Mouse (Mus musculus) forebrain, postnatal 0 days (tissue): ENCODE data around the gene Hist1h1e. TPM values are rescaled to one million over a fixed set of nuclear protein-coding genes. Genes with fewer than 3 reads are reported as not detected.
A peak's percentile ranks its signal among the peaks of the same experiment; 100 is the strongest.
"Not testable (repeated sequence)": the region's sequence is repeated elsewhere in the genome, so short reads cannot be mapped to it uniquely, and the experiment has no call there.

Experiments used
- ATAC-seq: fragments of 200-750 bp; cut with Nextera tagmentation; 2 replicates; pipeline ENCODE4 v1.8.0; 2017; ENCODE audit warnings: mild to moderate bottlenecking, moderate library complexity
- DNase-seq: peaks from one replicate; pipeline ENCODE4 v3.0.0-alpha.2; 2015
- H3K27ac ChIP-seq: fragments of 300-500 bp; sonication (generic); 2 replicates; pipeline ENCODE4 v1.5.1; 2014; ENCODE audit warnings: low read depth, mild to moderate bottlenecking, antibody characterized with exemption, low read length, moderate library complexity, mixed read lengths
- H3K27me3 ChIP-seq: fragments of 300-500 bp; sonication (generic); 2 replicates; pipeline ENCODE4 v1.6.1; 2014; ENCODE audit warnings: mild to moderate bottlenecking, low read length, mixed read lengths; ENCODE audit not compliant: insufficient read depth
- H3K36me3 ChIP-seq: fragments of 300-500 bp; sonication (generic); 2 replicates; pipeline ENCODE4 v1.6.1; 2014; ENCODE audit warnings: mild to moderate bottlenecking, moderate library complexity; ENCODE audit not compliant: insufficient read depth
- H3K4me1 ChIP-seq: fragments of 300-500 bp; sonication (generic); 2 replicates; pipeline ENCODE4 v1.6.1; 2014; ENCODE audit warnings: antibody characterized with exemption; ENCODE audit not compliant: insufficient read depth
- H3K4me2 ChIP-seq: fragments of 300-500 bp; sonication (generic); 2 replicates; pipeline ENCODE4 v1.6.1; 2014; ENCODE audit warnings: low read depth, mild to moderate bottlenecking, moderate library complexity
- H3K4me3 ChIP-seq: fragments of 300-500 bp; sonication (generic); 2 replicates; pipeline ENCODE4 v1.5.1; 2014; ENCODE audit warnings: low read depth, low read length, mixed read lengths
- H3K9ac ChIP-seq: fragments of 300-500 bp; sonication (generic); 2 replicates; pipeline ENCODE4 v1.6.1; 2014; ENCODE audit warnings: mild to moderate bottlenecking
- H3K9me3 ChIP-seq: fragments of 300-500 bp; sonication (generic); 2 replicates; pipeline ENCODE4 v1.6.1; 2016; ENCODE audit warnings: low read length
- CTCF ChIP-seq: sonication (generic); IDR thresholded peaks from 2 replicates; pipeline ENCODE4 v1.5.1; 2016; ENCODE audit warnings: antibody characterized with exemption, control low read depth, low read depth
- WGBS: fragments of 180-500 bp; shearing (Covaris S2); extraction: QIAGEN DNeasy Blood & Tissue Kit; methylation state at CpG from one replicate; pipeline ENCODE4 v1.1.7; 2014; 5-methylcytosine and 5-hydroxymethylcytosine counted together
- polyA plus RNA-seq: library from polyadenylated mRNA; unstranded; fragments of >200 nt; fragmentation: Nextera tagmentation; extraction: Ambion mirVana; gene quantifications from 2 replicates; pipeline ENCODE4 v1.2.1, GENCODE M21; 2015
- total RNA-seq: library from RNA; depleted of rRNA; stranded (reverse); fragments of >200 nt; gene quantifications from 2 replicates; pipeline ENCODE4 v1.2.3, GENCODE M21; 2014

The Hist1h1e gene
- total and polyA plus RNA-seq, 2 experiments from 2014 or later, result 11.1 to 218 TPM

DNA sequence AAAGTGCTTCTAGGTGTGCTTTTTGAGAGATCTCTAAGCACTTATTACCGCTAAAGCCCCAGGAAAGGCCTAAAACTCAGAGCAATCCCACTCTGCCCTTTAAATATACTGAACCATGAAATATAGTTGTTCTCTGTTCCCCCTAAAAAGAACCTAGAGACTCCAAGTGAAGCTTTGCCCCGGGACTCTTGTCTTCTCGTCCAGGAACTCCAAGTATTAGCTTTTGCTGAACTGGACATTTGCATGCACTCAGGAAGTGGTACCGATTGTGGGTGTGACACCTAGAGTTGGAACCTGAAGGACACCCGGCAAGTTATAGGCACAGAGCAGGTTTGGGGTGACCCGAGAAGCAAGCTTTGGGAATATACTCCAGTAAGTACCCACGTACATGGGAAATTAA, 31.2 kb downstream of the Hist1h1e start:
- DNase-seq (no peak), ATAC-seq (no peak)
- Histone ChIP-seq H3K4me3 (no peak overlapping the region), H3K27ac (no peak overlapping the region), H3K4me2 (no peak overlapping the region), H3K4me1 (no peaks in the 10 kb centered on the region), H3K27me3 (no peaks in the 10 kb centered on the region), H3K36me3 (no peaks in the 10 kb centered on the region), H3K9me3 (no peaks in the 10 kb centered on the region), H3K9ac (no peak overlapping the region)
- TF ChIP-seq CTCF, result no peak
- 95% methylated on average over 7 of the region's 7 CpGs for WGBS

DNA sequence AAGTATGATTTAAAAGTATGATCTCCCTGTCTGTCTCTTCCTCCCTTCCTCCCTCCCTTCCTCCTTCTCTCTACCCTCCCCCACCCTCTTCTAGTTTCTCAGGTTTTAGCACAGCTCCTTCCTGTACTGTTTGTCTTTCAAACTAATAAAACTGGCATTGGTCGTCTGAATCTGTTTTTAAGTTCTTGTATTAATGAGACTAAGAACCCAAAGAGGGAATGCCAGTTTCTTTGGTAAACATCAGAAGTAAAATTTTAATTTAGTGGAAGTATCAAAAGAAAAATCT, 35.5 kb downstream of the Hist1h1e start:
- ATAC-seq, result no peak
- Histone ChIP-seq H3K4me1 (peaks cover 10% of the 10 kb centered on the region; the same call in 1 of the 2 replicates), H3K4me3 (0 out of 2 replicates have a peak overlapping the region, but pooled peaks have one; percentile 47), H3K27me3 (no peaks in the 10 kb centered on the region), H3K4me2 (peak overlapping the region; percentile 72), H3K27ac (peak overlapping the region; percentile 81; the same call in 1 of the 2 replicates), H3K9me3 (no peaks in the 10 kb centered on the region), H3K9ac (peak overlapping the region; percentile 37; the same call in 1 of the 2 replicates), H3K36me3 (no peaks in the 10 kb centered on the region)
- WGBS, result 6% methylated on average over 1 of the region's 1 CpGs
- no peak for TF ChIP-seq CTCF
- no peak for DNase-seq

DNA sequence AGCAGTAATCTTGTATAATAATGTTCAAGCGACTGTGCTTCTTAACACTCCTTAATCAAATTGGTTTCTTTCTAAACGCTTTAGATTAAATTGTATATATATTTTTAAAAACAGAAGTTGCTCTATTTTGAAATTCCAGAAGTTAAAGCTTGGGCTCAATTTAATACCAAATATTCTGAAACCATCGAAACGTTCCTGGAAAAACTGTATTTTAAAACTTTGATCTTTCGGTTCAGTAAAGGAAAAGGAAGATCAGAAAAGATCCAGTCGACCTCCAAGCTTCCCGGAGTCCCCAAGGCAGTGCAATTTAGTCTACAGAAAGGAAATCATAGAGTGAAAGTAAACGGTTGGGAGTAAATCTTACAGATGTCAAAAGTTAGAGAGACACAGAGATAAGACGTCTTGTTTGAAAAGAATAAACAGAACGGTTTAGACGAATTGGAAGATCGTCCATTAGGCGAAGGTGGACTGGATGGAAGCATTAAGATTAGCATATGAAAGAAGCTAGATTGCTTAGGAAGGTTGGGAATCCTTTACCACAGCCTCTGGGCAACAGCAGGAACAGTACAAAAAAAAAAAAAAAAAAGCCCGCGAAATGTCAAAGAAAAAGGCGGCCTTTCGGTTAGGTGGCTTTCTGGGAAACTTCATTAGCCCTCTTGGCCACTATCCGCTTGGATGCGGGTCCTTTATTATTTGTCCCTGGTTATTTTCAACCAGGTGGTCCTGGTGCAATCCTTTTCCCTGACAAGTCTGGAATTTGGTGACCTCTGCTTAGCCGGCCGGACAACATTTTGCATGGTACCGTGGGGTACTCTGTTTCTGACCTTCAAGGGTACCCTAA, 36.0 kb downstream of the Hist1h1e start:
- 2% methylated on average over 22 of the region's 22 CpGs for WGBS
- no peak for TF ChIP-seq CTCF
- no peaks in the 10 kb centered on the region for H3K36me3 ChIP-seq
- H3K4me2 ChIP-seq, result peak overlapping the region; percentile 72
- DNase-seq (no peak), ATAC-seq (no peak)
- H3K4me3 ChIP-seq, result peak overlapping the region; percentile 47
- peaks cover 10% of the 10 kb centered on the region; the same call in 1 of the 2 replicates for H3K4me1 ChIP-seq
- H3K27me3 ChIP-seq, result no peaks in the 10 kb centered on the region
- peak overlapping the region; percentile 94 for H3K27ac ChIP-seq
- H3K9me3 ChIP-seq, result no peaks in the 10 kb centered on the region
- H3K9ac ChIP-seq, result peak overlapping the region; percentile 37

DNA sequence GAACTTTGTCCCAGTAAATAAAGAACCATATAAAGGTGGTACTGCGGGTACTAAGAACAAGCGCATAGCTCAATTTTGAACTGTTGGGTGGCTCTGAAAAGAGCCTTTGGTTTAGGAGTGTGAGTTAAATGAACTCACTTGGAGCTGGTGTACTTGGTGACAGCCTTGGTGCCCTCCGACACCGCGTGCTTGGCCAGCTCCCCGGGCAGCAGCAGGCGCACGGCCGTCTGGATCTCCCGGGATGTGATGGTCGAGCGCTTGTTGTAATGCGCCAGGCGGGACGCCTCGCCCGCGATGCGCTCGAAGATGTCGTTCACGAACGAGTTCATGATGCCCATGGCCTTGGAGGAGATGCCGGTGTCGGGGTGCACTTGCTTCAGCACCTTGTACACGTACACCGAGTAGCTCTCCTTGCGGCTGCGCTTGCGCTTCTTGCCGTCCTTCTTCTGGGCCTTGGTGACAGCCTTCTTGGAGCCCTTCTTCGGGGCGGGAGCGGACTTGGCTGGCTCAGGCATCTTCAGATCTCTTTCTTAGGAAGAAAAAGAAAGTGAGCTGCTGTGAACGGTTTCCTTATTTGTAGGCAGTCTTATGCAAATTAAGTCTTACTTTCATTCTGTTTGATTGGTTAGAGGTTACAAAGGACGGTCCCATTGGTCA, 36.8 kb downstream of the Hist1h1e start:
- ATAC-seq, result peak; percentile 88
- H3K27ac ChIP-seq, result peak overlapping the region; percentile 94
- not testable (repeated sequence) for H3K9me3 ChIP-seq, H3K27me3 ChIP-seq, H3K36me3 ChIP-seq
- peaks cover 10% of the 10 kb centered on the region; the same call in 1 of the 2 replicates for H3K4me1 ChIP-seq
- H3K4me3 ChIP-seq, result peak overlapping the region; percentile 47
- H3K4me2 ChIP-seq, result peak overlapping the region; percentile 72
- 4% methylated on average over 23 of the region's 36 CpGs for WGBS
- peak overlapping the region; percentile 71 for H3K9ac ChIP-seq
- DNase-seq, result peak; percentile 94

DNA sequence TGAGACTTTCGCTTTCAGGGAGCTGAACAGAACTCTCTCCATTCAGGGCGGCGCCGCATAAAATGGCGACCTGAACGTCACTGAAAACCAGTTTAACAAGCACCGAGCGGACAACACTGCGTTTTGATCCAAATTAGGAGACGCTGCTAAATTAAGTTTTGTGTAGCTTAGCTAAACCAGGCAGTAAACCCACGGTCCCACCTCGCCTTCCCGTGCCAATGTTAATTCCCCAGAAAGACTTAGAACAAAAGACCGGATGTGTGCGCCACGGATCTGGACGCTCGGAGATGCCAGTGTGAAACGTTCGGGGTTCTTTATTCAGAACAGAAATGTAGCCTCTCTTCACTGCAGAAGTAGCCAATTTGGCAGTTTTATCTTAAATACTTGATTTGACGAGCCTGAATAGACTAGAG, 37.3 kb downstream of the Hist1h1e start:
- peak overlapping the region; percentile 72 for H3K4me2 ChIP-seq
- WGBS, result under 1% methylated on average over 21 of the region's 21 CpGs
- H3K9ac ChIP-seq, result peak overlapping the region; percentile 71
- peaks cover 10% of the 10 kb centered on the region; the same call in 1 of the 2 replicates for H3K4me1 ChIP-seq
- no peaks in the 10 kb centered on the region for H3K36me3 ChIP-seq
- peak overlapping the region; percentile 47 for H3K4me3 ChIP-seq
- H3K27ac ChIP-seq, result peak overlapping the region; percentile 94
- ATAC-seq (peak; percentile 14), DNase-seq (peak; percentile 79)
- no peaks in the 10 kb centered on the region for H3K9me3 ChIP-seq
- H3K27me3 ChIP-seq, result no peaks in the 10 kb centered on the region
- TF ChIP-seq CTCF, result no peak

DNA sequence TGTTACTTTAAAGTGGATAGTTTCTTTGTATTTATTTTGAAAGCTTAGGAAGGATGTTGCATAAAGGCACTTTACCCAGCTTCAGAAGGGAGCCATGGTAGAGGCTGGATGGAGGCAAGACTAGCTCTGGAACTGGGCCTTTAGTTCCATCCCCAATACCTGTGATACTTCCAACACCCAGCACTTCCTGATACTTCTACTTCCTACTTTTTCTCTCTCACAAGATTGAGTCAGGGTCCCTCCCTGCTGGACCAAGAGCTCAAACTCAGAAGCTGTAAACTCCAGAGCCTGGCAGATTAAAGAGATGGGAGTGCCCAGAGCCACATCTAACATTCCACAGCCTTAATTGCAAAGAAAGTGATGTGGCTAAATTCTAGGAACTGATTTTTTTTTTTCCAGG, 38.0 kb downstream of the Hist1h1e start:
- no peaks in the 10 kb centered on the region for H3K36me3 ChIP-seq
- H3K27ac ChIP-seq, result peak overlapping the region; percentile 94
- peaks cover 10% of the 10 kb centered on the region; the same call in 1 of the 2 replicates for H3K4me1 ChIP-seq
- peak overlapping the region; percentile 72 for H3K4me2 ChIP-seq
- TF ChIP-seq CTCF, result no peak
- H3K9ac ChIP-seq, result peak overlapping the region; percentile 71; the same call in 1 of the 2 replicates
- no peaks in the 10 kb centered on the region for H3K9me3 ChIP-seq
- H3K27me3 ChIP-seq, result no peaks in the 10 kb centered on the region
- peak overlapping the region; percentile 47 for H3K4me3 ChIP-seq
- DNase-seq (no peak), ATAC-seq (no peak)
